Mouse (Mus musculus) liver, embryonic 14.5 days (tissue): ENCODE data around the gene Igf1r.

Experiments used
- CTCF ChIP-seq: IDR thresholded peaks from 2 replicates; pipeline ENCODE4 v1.5.1; 2016; ENCODE audit warnings: antibody characterized with exemption, low read depth, control low read depth
- EP300 ChIP-seq: IDR thresholded peaks from 2 replicates; pipeline ENCODE4 v1.6.1; 2016; ENCODE audit warnings: antibody characterized with exemption, low read depth

DNA sequence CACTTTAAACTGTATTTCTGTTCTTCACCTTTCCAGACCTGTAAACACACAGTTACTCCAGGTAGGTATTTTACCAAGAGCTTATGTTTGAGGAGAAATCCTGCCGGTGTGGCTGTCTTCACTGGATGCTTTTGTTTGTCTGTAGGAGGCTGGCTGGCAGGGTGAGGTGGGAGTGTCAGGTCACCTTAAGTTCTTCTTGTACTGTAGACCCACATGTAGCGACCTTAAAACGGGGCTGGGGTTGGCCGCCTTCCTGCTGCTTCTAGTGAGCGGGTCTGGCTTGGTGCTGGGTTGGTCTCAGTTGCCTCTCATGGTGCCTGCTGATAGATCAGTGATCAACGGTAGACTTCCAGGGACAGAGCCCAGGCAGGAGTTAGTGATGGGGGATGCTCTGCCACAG, 69.6 kb downstream of the Igf1r start:
- no peak for TF ChIP-seq CTCF
- no peak for TF ChIP-seq EP300
